Comparison of ENCODE assay signal across 7 mouse cellular contexts in the genomic region with DNA sequence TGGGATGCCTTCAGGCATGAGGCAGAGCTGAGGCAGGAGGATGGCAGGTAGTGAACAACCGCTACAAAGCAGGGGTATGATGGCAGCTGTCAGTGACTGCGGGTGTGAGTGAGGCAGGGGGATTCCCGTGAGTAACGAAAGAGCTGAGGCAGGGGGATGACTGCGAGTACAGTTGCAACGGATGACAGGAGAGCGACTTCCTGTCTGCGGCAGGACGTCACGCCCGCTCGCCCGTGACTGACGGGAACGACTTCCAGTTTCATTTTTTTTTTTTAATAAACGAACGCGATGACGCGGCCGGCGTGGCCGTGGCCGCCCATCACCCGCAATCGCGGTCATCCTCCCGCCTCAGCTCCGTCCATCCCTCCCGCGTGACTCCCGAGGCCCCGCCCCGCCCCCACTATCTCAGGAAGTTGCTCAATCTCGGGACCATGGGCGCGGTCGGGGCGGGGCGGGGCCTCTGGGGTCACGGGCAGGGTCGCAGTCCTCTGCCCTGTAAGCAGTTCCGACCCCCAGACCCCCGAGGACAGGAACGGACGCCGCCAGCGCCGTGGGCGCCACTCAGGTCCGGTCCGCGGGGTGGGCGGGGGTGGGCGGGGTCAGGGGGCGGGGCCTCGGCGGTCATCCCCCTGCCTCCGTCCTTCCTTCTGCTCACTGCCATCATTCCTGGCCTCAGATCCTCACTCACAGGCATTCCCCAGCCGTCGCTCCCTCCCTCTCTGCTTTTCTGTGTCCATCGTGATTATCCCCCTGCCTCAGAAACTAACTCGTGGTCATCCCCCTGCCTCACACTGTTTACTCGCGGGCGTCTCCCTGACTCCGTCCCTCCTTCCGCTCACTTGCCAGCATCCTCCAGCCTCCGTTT. TPM values are rescaled to one million over a fixed set of nuclear protein-coding genes. Genes with fewer than 3 reads are reported as not detected.
A peak's percentile ranks its signal among the peaks of the same experiment; 100 is the strongest.
DNase-seq lines count a peak whose midpoint lies in the region; ATAC-seq lines count a peak whose summit lies in the region.

Il3ra (plus strand) TSS at position 328 of the 865 bp plus-strand sequence.

- peak within 1 kb of the TSS; percentile 58 for H3K4me3 ChIP-seq in intestine, embryonic 16.5 days (ENCODE audit: low read length)
- H3K4me3 ChIP-seq in limb, embryonic 13.5 days: peak within 1 kb of the TSS; percentile 62
- peak within 1 kb of the TSS; percentile 61 for H3K4me3 ChIP-seq in midbrain, embryonic 14.5 days (replicated peaks; ENCODE audit: low read depth, low read length)

- peak within 1 kb of the TSS; percentile 90 for H3K4me2 ChIP-seq in intestine, embryonic 16.5 days (ENCODE audit: low read depth, low read length)
- H3K4me2 ChIP-seq in limb, embryonic 13.5 days (replicated peaks): peak within 1 kb of the TSS; percentile 72
- H3K4me2 ChIP-seq in midbrain, embryonic 14.5 days (ENCODE audit: low read length): peak within 1 kb of the TSS; percentile 79

- H3K9me3 ChIP-seq in intestine, embryonic 16.5 days (ENCODE audit: control insufficient read depth, low read length): peaks cover 37% of the 10 kb centered on the region
- H3K9me3 ChIP-seq in limb, embryonic 13.5 days: peaks cover 49% of the 10 kb centered on the region
- peaks cover 26% of the 10 kb centered on the region for H3K9me3 ChIP-seq in midbrain, embryonic 14.5 days (ENCODE audit: control insufficient read depth, low read length)

- H3K36me3 ChIP-seq in intestine, embryonic 16.5 days (ENCODE audit: control insufficient read depth, insufficient read depth, low read length): peaks cover 17% of the 10 kb centered on the region; the same call in 1 of the 2 replicates
- H3K36me3 ChIP-seq in limb, embryonic 13.5 days: peaks cover 39% of the 10 kb centered on the region
- no peaks in the 10 kb centered on the region for H3K36me3 ChIP-seq in midbrain, embryonic 14.5 days (ENCODE audit: control insufficient read depth, insufficient read depth, low read length)

- ATAC-seq in intestine, embryonic 16.5 days: peak; percentile 72
- ATAC-seq in limb, embryonic 13.5 days (ENCODE audit: low FRiP score, low read depth): peak; percentile 49
- peak; percentile 36 for ATAC-seq in midbrain, embryonic 14.5 days (ENCODE audit: low FRiP score, low TSS enrichment)

- no peaks in the 10 kb centered on the region for H3K27me3 ChIP-seq in intestine, embryonic 16.5 days (replicated peaks; ENCODE audit: control insufficient read depth, insufficient read depth, low read length)
- no peaks in the 10 kb centered on the region for H3K27me3 ChIP-seq in limb, embryonic 13.5 days
- H3K27me3 ChIP-seq in midbrain, embryonic 14.5 days (ENCODE audit: control insufficient read depth, insufficient read depth, low read length): no peaks in the 10 kb centered on the region

- WGBS in intestine, embryonic 16.5 days: 2% methylated on average over 59 of the region's 69 CpGs
- WGBS in limb, embryonic 13.5 days: 4% methylated on average over 54 of the region's 69 CpGs
- 2% methylated on average over 69 of the region's 69 CpGs for WGBS in midbrain, embryonic 14.5 days

- H3K9ac ChIP-seq in intestine, embryonic 16.5 days (ENCODE audit: low read depth, low read length): peak within 1 kb of the TSS; percentile 67
- peak within 1 kb of the TSS; percentile 61 for H3K9ac ChIP-seq in limb, embryonic 13.5 days
- peak within 1 kb of the TSS; percentile 73 for H3K9ac ChIP-seq in midbrain, embryonic 14.5 days (replicated peaks; ENCODE audit: low read length)

- H3K27ac ChIP-seq in intestine, embryonic 16.5 days (ENCODE audit: low read length): peak within 1 kb of the TSS; percentile 64
- peak within 1 kb of the TSS; percentile 52; the same call in 1 of the 2 replicates for H3K27ac ChIP-seq in limb, embryonic 13.5 days
- peak within 1 kb of the TSS; percentile 79 for H3K27ac ChIP-seq in midbrain, embryonic 14.5 days (replicated peaks; ENCODE audit: low read depth, low read length)

- no peaks in the 10 kb centered on the region for H3K4me1 ChIP-seq in intestine, embryonic 16.5 days (ENCODE audit: control insufficient read depth, insufficient read depth, low read length)
- H3K4me1 ChIP-seq in limb, embryonic 13.5 days: no peaks in the 10 kb centered on the region
- H3K4me1 ChIP-seq in midbrain, embryonic 14.5 days (ENCODE audit: control insufficient read depth, insufficient read depth, low read length): no peaks in the 10 kb centered on the region

- peak; percentile 78 for DNase-seq in adrenal gland, adult 2 months
- DNase-seq in embryo, embryonic 10.5 days (ENCODE audit: low spot score): peak; percentile 79
- DNase-seq in gonadal fat pad, adult 2 months (ENCODE audit: low read depth): no peak
- DNase-seq in midbrain, embryonic 14.5 days: peak; percentile 89
- DNase-seq in spleen, postnatal 10 days (ENCODE audit: low spot score in 2 of 2): peak; percentile 54 to 80

RNA-seq across cellular contexts. Expression of gene Il3ra, which starts in this region (rescaled TPM):
- total RNA-seq in adrenal gland, adult 2 months (2021): 1 to 10 TPM; 5.1 to 9.3 TPM
- 52.7 and 64.5 TPM in 2 replicates for polyA plus RNA-seq in adrenal gland, adult 2 months (2012; rRNA removed)
- polyA plus RNA-seq in gonadal fat pad, adult 2 months (2012; rRNA removed): 26.8 and 29.7 TPM in 2 replicates
- polyA plus RNA-seq in intestine, embryonic 16.5 days (2015; fragmentation: Nextera tagmentation; extraction: Ambion mirVana): 6.6 and 6.9 TPM in 2 replicates
- polyA plus RNA-seq in limb, embryonic 13.5 days (2015; fragmentation: Nextera tagmentation; extraction: Ambion mirVana): 4.8 and 5.0 TPM in 2 replicates
- 2.4 TPM in 2 replicates for polyA plus RNA-seq in midbrain, embryonic 14.5 days (2014; fragmentation: Nextera tagmentation; extraction: Ambion mirVana)
